Mouse (Mus musculus): ENCODE data around the gene Pabpc1l.
"Not testable (repeated sequence)": the region's sequence is repeated elsewhere in the genome, so short reads cannot be mapped to it uniquely, and the experiment has no call there.

Pabpc1l gene

DNA sequence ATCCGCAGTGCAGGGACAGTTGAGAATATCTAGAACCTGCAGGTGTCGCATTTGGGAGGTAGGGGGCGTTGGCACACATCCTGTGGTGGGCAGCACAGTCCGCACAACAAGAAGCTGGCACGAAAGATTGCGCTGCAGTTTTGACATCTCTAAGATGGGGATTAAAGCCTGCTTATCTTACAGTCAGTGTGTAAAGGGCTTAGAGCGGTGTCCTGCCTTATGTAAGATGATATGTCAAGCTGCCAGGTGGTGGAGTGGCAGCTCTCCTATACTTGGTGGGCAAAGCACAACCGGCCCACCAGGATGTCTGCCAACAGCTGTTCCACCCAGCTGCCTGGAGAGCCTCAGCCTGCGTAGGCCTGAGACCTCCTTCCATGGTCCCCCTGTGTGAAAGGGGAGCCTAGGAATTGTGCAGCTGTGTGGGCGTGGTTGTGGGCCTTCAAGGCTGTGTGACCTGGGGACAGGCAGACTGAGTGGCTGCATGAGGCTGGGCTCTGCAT lies 11.3 kb downstream of the Pabpc1l start:
- DNase-seq (ENCODE audit: low read depth): no peak

- no peak for DNase-seq (ENCODE audit: low read depth)
Measured at GRCm38 (mm10) chr2:164038407-164039028, 13.3 kb downstream of the Pabpc1l start.

DNA sequence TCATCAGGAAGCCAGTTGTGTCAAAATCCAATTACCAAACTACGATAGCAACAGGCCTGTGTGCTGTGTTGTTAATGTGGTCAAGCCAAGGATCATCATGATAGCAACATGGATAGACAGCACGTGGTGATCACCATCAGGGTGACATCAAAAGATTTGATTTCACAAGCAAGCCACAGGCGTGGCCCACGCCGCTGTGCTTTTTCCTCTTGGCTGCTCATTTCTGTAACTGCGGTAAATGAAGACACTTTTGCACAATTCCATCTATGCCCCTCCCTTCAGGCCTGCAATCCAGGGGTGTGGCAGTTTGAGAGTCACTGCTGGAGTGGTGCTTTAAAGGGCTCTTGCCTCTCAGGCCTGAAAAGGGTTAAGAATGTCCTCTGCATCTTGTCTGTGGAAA lies 15.7 kb downstream of the Pabpc1l start:
- no peak for DNase-seq (ENCODE audit: low read depth)

GRCm38 (mm10) chr2:164041523-164041922 lies 16.3 kb downstream of the Pabpc1l start:
- DNase-seq (ENCODE audit: low read depth): no peak

- DNase-seq (ENCODE audit: low read depth): no peak
Measured at GRCm38 (mm10) chr2:164047197-164047690, 22.0 kb downstream of the Pabpc1l start.

GRCm38 (mm10) chr2:164053767-164054166 lies 28.5 kb downstream of the Pabpc1l start:
- DNase-seq (ENCODE audit: low read depth): no peak

DNA sequence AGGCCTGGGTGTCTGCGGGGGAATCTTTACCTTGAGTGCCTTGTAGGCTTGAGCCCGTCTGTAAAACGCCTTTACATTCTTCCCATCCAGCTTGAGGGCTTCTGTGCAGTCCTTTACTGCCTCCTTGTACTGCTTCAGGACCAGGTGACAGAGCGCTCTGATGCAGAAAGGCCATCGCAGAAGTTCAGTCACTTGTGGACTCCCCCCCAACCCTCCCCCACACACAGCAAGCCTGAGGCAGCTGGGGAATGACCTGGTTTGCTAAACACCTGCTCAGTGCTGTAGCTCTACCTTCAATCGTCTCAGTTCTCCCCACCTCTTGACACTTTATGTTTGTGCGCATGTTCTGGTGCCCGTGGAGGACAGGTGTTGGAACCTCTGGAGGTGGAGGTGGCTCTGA lies 29.4 kb downstream of the Pabpc1l start:
- no peak for DNase-seq (ENCODE audit: low read depth)

GRCm38 (mm10) chr2:164059634-164060235 lies 34.5 kb downstream of the Pabpc1l start:
- DNase-seq (ENCODE audit: low read depth): no peak

DNA sequence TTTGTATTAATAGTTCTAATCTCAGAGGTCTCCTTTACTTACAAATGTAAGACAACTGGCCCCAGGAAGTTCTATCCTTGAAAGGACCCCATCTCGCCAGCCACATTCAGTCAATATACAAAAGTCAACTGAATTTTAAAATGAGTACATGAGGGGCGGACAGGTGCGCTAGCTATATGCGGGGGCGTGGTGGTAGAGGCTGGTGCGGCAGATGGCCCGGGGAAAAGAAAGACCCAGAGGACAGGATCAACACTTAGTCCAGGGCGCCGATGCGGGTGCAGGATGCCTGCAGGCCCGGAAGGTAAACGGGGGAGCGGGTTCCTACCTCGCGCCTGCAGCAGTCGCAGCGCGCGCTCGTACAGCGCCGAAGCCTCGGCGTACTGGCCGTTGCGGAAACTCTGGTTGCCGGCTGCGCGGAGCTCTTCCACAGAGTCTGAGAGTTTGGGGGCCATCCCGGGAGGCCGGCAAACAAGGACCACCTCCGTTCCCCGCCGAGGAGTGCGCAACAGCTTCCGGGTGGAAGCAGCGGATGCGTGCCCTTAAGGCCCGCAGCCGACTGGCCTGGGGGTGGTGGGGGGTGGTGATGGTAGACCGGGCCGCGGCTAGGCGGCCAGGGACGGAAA lies 45.0 kb downstream of the Pabpc1l start, which contains the start of gene Stk4:
Gene Stk4 (plus strand): TSS at position 181 of the 623 bp plus-strand sequence.
- DNase-seq (ENCODE audit: low read depth): no peak

GRCm38 (mm10) chr2:164070765-164071436 lies 45.7 kb downstream of the Pabpc1l start, which contains the start of gene Tomm34:
Gene Tomm34, minus strand, starts transcription at chr2:164071169.
- peak; percentile 99 for DNase-seq (ENCODE audit: low read depth)

DNA sequence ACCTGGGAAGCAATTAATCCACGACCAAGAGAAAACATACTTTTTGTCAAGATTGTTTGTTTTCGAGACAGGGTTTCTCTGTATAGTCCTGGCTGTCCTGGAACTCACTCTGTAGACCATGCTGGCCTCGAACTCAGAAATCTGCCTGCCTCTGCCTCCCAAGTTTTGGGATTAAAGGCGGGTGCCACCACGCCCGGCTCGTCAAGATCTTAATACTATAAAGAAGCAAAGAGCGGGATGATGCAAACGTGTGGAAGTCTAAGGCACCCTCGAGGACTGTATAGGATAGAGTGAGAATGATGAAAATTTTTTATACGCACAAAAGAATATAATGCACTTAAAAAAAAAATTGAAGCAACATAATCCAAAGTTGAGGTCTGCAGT lies 46.2 kb downstream of the Pabpc1l start:
- DNase-seq (ENCODE audit: low read depth): not testable (repeated sequence)

GRCm38 (mm10) chr2:164072109-164072508 lies 46.9 kb downstream of the Pabpc1l start:
- DNase-seq (ENCODE audit: low read depth): no peak

DNA sequence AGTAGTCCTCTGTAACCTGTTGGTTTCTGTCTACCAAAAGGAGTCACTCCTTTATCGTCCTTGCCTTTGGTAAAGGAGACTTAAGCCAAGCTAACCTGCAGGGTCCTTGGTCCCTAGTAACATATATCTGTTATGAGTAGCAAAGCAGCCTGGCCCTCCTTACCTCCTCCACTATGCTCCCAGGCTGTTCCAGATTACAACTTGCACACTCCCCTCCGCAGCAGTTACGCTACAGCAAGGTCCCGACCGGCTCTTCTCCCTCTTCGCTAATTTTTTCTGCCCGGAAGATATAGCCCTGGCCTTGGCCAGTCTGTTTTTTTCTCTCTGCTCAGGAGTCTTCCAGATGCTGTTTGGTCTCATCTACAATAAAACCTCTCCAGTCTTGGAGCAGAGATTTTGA lies 47.9 kb downstream of the Pabpc1l start:
- no peak for DNase-seq (ENCODE audit: low read depth)

- DNase-seq (ENCODE audit: low read depth): peak; percentile 99
Measured at GRCm38 (mm10) chr2:164073918-164074578, 48.8 kb downstream of the Pabpc1l start.

DNA sequence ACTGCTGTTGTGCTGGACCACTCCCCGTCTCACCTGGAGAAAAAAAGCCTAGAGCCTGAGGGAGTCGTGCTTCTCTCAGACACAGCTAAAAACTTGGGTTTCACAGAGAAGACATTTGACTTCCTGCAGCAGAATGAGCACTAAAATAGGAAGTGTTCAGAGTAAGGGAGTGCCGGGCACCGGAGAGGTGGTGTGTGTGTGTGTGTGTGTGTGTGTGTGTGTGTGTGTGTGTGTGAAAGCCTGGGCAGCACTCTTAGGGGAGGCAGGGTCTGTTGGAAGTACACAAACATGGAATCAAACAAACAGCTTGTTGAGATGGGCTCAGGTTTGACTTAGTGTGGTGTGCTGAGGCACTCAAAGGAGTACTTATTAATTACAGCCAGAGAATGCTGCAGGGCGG lies 49.8 kb downstream of the Pabpc1l start:
- DNase-seq (ENCODE audit: low read depth): no peak

DNA sequence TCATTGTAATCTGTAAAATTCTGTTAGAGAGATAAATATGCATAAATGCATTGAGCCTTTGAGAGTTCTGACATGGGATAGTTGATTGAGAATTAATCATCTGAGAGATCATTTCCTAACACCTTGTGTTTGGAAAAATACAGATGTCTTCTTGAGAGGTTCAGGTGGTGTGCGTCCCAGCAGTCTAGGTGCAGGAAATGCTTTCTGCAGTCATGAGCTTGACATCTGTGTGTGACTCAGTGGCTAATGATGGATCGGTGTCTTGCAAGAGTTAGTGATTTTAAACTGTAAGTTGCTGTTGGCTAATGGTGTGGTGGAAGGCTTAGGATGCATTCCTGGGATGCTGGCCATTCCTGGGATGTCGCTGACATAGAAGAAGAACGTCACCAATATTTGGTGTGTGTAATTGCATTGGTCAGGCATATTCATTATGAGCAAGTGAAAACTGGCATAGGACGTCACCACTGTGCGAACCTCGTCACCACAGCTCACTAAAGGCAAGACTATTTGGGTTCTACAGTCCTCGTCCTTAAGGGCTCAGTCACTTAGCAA lies 51.7 kb downstream of the Pabpc1l start:
- no peak for DNase-seq (ENCODE audit: low read depth)

DNA sequence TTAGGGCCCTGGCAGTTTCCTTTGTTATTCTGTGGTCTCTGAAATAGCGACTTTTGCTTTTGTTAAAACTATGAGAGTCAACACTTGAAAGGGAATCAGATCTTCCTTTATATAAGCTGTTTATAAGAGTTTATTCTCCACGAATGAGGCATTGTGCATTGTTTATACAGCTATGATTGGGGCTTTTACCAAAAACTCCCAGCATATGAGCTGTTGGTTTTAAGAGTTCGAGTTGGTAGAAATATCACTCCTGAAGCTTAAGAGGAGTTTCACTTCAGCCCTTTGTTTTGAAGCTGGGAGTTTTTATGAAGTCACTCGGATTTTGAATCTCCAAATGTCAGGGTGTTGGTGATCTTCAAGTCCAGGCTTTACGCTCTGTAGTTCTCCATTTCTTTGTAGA lies 52.6 kb downstream of the Pabpc1l start:
- no peak for DNase-seq (ENCODE audit: low read depth)

DNA sequence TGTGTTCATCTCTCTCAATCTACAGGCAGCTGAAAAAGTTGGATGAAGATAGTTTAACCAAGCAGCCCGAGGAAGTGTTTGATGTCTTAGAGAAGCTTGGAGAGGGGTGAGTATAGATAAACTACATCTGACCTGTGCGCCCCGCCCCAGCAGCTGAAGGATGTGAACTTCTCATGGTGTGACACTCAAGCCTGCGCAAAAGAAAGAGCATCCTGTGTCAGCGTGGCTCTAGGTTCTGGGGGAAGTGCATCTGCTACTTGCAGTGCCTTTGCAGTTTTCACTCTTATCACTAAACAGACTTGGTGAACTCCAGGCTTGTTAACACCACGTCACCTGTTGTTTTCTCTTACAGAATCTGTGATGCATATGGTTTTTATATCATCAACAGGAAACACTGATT lies 54.2 kb downstream of the Pabpc1l start:
- no peak for DNase-seq (ENCODE audit: low read depth)

DNA sequence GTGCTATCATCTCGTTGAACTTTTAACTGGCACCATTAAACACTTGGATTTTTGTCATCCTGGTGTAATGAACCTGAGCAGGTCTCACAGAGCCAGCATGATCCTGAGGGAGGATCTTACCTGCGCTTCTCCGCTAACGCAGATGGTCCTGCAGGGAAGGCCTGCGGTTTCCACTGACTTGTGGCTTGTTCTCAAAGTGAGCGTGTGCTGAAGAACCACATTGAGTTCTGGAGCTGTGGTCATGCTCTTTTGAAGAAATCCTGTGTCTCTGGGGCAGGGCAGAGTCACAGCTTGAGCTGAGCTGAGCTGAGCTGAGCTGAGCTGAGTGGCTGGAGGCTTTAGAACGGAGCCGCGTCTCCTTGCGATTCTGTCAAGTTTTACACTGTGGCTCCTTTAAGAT lies 56.3 kb downstream of the Pabpc1l start:
- no peak for DNase-seq (ENCODE audit: low read depth)

DNA sequence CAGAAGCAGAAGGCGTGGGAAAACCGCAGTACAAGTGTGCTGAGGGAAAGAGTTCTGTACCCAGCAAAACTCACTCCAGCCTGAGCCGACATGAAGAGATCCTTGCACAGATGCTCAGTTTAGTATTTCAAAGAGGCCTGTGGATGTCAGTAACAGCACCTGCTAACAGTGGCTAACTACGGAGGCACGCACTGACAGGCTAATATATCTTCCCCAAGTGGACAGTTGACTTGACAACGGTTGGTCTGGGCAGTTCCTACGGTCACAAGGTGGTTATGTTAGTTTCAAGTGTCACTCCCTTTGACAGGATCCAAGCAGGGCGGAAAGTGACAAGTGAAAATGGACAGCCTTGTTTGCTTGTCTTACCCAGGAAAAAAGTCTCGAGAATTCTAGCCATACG lies 56.9 kb downstream of the Pabpc1l start:
- DNase-seq (ENCODE audit: low read depth): no peak

GRCm38 (mm10) chr2:164083609-164084341 lies 58.5 kb downstream of the Pabpc1l start:
- no peak for DNase-seq (ENCODE audit: low read depth)

All from NIH3T3 (cell line).